Mouse (Mus musculus) C2C12 (cell line): ENCODE data around the gene Pcnx. TPM values are rescaled to one million over a fixed set of nuclear protein-coding genes. Genes with fewer than 3 reads are reported as not detected.

Experiments used
- H3K27me3 ChIP-seq: one replicate; pipeline ENCODE4 v1.6.1; 2011; ENCODE audit not compliant: control insufficient read depth, insufficient read depth, insufficient read length
- H3K36me3 ChIP-seq: one replicate; pipeline ENCODE4 v1.6.1; 2011; ENCODE audit not compliant: control insufficient read depth, insufficient read depth
- H3K4me3 ChIP-seq: one replicate; pipeline ENCODE4 v1.5.1; 2011; ENCODE audit warnings: mild to moderate bottlenecking, control low read depth; ENCODE audit not compliant: poor library complexity, insufficient read depth, severe bottlenecking
- H3K79me2 ChIP-seq: one replicate; pipeline ENCODE4 v1.6.1; 2011; ENCODE audit not compliant: control insufficient read depth, insufficient read depth
- H3K79me3 ChIP-seq: one replicate; pipeline ENCODE4 v1.6.1; 2011; ENCODE audit warnings: low read depth, control low read depth
- H3ac ChIP-seq: one replicate; pipeline ENCODE3; 2011; ENCODE audit warnings: low read depth; ENCODE audit not compliant: control insufficient read depth, insufficient read length
- CEBPB ChIP-seq: IDR thresholded peaks from one replicate; pipeline ENCODE4 v1.6.1; 2011; ENCODE audit warnings: low read depth, mild to moderate bottlenecking, control low read depth, moderate library complexity
- CTCF ChIP-seq: IDR thresholded peaks from one replicate; pipeline ENCODE4 v1.5.1; 2011; ENCODE audit not compliant: control insufficient read depth, insufficient read depth, insufficient read length
- FOSL1 ChIP-seq: IDR thresholded peaks from one replicate; pipeline ENCODE4 v1.8.0; 2011; ENCODE audit warnings: mild to moderate bottlenecking, low read length; ENCODE audit not compliant: poor library complexity, insufficient read depth, severe bottlenecking
- MAX ChIP-seq: IDR thresholded peaks from one replicate; pipeline ENCODE4 v1.6.1; 2011; ENCODE audit warnings: mild to moderate bottlenecking, control low read depth
- MYOD1 ChIP-seq: IDR thresholded peaks from one replicate; pipeline ENCODE4 v1.6.1; 2011; ENCODE audit warnings: low read depth; ENCODE audit not compliant: control insufficient read depth, insufficient read length
- MYOG ChIP-seq: IDR thresholded peaks from one replicate; pipeline ENCODE4 v1.6.1; 2011; ENCODE audit not compliant: control insufficient read depth, insufficient read length; ENCODE audit errors: extremely low read depth
- USF1 ChIP-seq: IDR thresholded peaks from one replicate; pipeline ENCODE4 v1.6.1; 2011; ENCODE audit warnings: low read depth, mild to moderate bottlenecking, control low read depth, moderate library complexity
- polyA plus RNA-seq: library from polyadenylated mRNA; unstranded; fragments of >200 nt; fragmentation: generic; extraction: Trizol; gene quantifications from one replicate; pipeline ENCODE4 v1.2.1, GENCODE M21; 2012; ENCODE audit warnings: missing spikeins

Gene Pcnx
- polyA plus RNA-seq, 1 experiment = 9.1 TPM

DNA sequence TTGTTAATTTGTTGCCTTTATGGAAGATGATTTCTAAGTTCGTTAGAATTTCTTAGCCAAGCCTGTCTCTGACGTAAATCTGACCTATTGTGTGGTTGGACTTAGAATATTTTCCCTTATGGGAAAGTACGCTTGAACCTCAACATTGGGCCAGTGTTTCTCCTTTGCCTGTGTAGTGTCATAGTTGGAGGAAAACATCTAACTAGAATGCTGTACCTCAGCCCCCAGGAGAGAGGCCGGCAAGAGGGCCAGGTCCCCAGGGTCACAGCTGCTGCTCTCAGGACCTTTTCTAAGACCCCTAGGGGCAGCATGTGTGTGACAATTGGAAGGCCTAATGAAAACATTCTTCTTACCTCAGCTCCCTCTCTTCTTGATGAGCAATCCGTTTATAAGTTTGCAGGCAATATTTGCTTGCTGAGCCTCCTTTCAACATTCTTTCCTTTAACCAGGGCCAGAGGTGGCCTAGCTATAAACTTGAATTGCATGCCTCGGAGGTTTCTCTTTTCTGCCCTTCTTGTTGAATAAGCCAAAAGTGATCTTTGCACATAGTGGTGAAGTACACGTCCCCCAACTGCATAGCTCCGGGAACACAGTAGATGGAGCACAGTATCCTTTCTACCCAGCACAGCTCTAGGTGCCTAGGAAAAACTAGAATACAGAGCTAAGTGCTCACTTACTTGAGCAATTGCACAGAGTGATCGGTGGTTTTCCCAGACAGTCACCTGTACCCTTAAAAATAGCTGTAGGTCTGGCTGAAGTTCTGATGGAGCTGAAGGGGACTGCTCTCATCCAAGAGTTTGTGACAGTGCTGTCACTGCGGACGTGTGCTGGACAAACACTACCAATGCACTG lies 23.7 kb downstream of the Pcnx start:
- Histone ChIP-seq H3K27me3 (no peaks in the 10 kb centered on the region), H3K79me2 (peaks cover 18% of the 10 kb centered on the region), H3K79me3 (peaks cover 2% of the 10 kb centered on the region), H3ac (no peak overlapping the region), H3K4me3 (no peak overlapping the region), H3K36me3 (no peaks in the 10 kb centered on the region)
- TF ChIP-seq MYOD1 (no peak), MAX (no peak), USF1 (no peak), CTCF (no peak), MYOG (no peak), FOSL1 (no peak), CEBPB (no peak)

DNA sequence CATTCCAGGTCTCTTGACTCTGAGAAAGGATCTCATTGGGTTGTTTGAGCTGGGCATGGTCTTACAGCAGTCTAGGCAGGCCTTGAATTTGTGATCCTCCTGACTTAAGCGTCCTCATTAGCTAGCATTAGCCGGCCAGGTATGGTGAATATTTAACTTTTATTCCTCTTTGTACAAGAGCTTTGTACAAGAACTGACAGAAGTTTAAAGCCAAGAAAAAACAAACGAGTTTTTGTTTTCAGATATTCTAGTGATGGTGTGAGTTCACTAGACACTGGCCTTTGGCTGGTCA lies 24.2 kb downstream of the Pcnx start:
- peaks cover 18% of the 10 kb centered on the region for H3K79me2 ChIP-seq
- no peak overlapping the region for H3K4me3 ChIP-seq
- H3K79me3 ChIP-seq = peaks cover 2% of the 10 kb centered on the region
- H3K36me3 ChIP-seq = no peaks in the 10 kb centered on the region
- TF ChIP-seq USF1 (no peak), MYOG (no peak), MAX (no peak), FOSL1 (no peak), MYOD1 (no peak), CEBPB (no peak), CTCF (no peak)
- H3K27me3 ChIP-seq = no peaks in the 10 kb centered on the region
- H3ac ChIP-seq = no peak overlapping the region

DNA sequence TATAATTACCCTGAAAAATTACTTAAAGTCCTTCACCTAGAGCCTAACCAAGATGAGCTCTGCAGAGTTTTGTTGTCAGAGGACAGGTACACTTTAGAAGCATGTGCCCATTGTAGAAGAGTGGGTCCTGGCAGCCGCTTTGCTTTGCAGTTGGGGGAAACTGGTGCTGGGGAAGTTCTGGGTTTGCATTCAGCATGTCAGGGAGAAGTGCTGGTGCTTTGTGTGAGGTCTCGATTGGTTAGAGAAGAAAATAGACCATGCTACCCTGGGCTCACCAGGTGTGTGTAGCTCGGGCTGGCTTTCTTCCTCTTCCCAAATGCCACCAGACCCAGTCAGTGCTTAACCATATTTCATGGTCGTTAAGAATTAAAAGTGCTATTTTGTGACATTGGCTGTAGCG lies 25.2 kb downstream of the Pcnx start:
- no peaks in the 10 kb centered on the region for H3K36me3 ChIP-seq
- H3K79me3 ChIP-seq = peaks cover 2% of the 10 kb centered on the region
- no peak for TF ChIP-seq USF1
- no peak for TF ChIP-seq MYOG
- TF ChIP-seq FOSL1 = no peak
- no peak for TF ChIP-seq CTCF
- TF ChIP-seq MAX = no peak
- no peak for TF ChIP-seq CEBPB
- TF ChIP-seq MYOD1 = no peak
- no peak overlapping the region for H3K4me3 ChIP-seq
- H3ac ChIP-seq = no peak overlapping the region
- H3K79me2 ChIP-seq = peaks cover 18% of the 10 kb centered on the region
- no peaks in the 10 kb centered on the region for H3K27me3 ChIP-seq

DNA sequence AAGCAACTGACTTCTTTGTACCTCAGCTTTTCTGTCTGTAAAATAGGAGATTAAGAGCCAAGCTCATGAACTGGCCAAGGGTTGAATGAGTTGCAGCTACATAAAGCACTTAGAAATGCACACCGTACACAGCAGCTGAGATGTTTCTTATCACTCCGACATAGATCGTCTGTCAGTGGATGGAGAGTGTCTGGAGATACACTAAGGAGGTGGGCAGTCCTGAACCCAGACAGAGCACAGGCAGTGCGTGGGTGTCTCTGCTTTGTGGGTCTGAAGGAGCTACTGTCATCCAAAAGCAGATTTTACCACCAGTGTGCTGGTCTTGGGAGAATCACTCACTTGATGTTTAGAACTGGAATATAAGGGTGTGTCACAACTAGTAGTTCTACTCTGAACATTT lies 26.2 kb downstream of the Pcnx start:
- Histone ChIP-seq H3K27me3 (no peaks in the 10 kb centered on the region), H3K79me3 (peaks cover 2% of the 10 kb centered on the region), H3K79me2 (peaks cover 20% of the 10 kb centered on the region), H3K36me3 (no peaks in the 10 kb centered on the region), H3ac (no peak overlapping the region), H3K4me3 (no peak overlapping the region)
- TF ChIP-seq MYOG = no peak

DNA sequence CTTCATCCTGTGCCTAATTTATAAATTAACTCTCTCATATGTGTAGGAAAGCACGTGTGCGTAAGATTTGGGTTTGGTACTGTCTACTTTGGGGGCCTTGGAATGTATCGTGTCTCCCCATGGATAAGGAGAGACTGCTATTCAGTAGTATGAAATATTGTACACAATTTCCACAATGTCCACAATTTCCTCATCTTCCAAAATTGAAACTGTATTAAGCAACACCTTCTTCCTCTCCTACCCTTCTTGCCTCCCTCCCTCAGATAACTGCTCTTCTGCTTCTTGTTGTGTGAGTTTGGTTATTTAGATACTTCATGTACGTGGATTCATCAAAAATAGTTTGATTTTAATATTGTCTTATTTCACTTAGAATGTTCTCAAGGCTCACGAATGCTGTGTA lies 29.1 kb downstream of the Pcnx start:
- peaks cover 2% of the 10 kb centered on the region for H3K79me3 ChIP-seq
- H3K36me3 ChIP-seq = no peaks in the 10 kb centered on the region
- H3K79me2 ChIP-seq = peaks cover 16% of the 10 kb centered on the region
- no peaks in the 10 kb centered on the region for H3K27me3 ChIP-seq
- no peak overlapping the region for H3ac ChIP-seq
- H3K4me3 ChIP-seq = no peak overlapping the region
- TF ChIP-seq MYOG (no peak), MYOD1 (no peak), MAX (no peak), CEBPB (no peak), USF1 (no peak), CTCF (no peak), FOSL1 (no peak)

DNA sequence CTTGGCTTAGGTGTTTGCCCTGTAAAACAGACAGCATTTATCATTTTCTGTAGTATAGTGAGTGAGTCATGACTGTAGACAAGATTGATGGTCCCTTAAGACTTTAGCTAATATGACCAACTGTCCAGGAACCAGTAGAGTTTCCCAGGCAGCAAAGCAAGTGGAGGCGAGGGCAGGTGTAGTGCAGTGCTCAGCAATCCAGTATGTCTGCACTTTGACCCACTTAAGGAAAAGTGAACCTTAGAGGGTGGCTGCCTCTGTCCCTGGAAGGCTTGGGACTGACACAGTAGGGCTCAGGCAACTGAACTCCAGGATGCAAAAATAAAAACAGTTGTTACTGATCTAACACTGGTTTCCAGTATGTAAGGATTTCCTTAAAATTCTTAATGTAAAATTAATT lies 32.1 kb downstream of the Pcnx start:
- no peaks in the 10 kb centered on the region for H3K27me3 ChIP-seq
- H3ac ChIP-seq = no peak overlapping the region
- no peak for TF ChIP-seq MAX
- no peak for TF ChIP-seq CEBPB
- TF ChIP-seq MYOG = no peak
- no peak for TF ChIP-seq CTCF
- TF ChIP-seq FOSL1 = no peak
- TF ChIP-seq MYOD1 = no peak
- TF ChIP-seq USF1 = no peak
- no peaks in the 10 kb centered on the region for H3K36me3 ChIP-seq
- no peak overlapping the region for H3K4me3 ChIP-seq
- H3K79me2 ChIP-seq = peaks cover 8% of the 10 kb centered on the region
- H3K79me3 ChIP-seq = peaks cover 2% of the 10 kb centered on the region
